Mouse (Mus musculus) liver, embryonic 14.5 days (tissue): ENCODE measurements around the gene Plrg1.

ENCODE experiments used
- CTCF ChIP-seq: IDR thresholded peaks from 2 replicates; pipeline ENCODE4 v1.5.1; 2016; ENCODE audit warnings: antibody characterized with exemption, low read depth, control low read depth
- EP300 ChIP-seq: IDR thresholded peaks from 2 replicates; pipeline ENCODE4 v1.6.1; 2016; ENCODE audit warnings: antibody characterized with exemption, low read depth

GRCm38 (mm10) chr3:83057046-83057445, 1.7 kb downstream of the Plrg1 start:
- no peak for TF ChIP-seq EP300
- no peak for TF ChIP-seq CTCF
